Mouse (Mus musculus) splenic B cell, adult 2 months (primary cell): ENCODE results near the gene E330017A01Rik.

Experiments used
- DNase-seq: peaks from one replicate; pipeline ENCODE4 v3.0.0-alpha.2; 2011; ENCODE audit warnings: low read depth, low spot score
- H3K27me3 ChIP-seq: 2 replicates; pipeline ENCODE4 v1.6.1; 2012; ENCODE audit warnings: mild to moderate bottlenecking, low read length, moderate library complexity, mixed read lengths; ENCODE audit not compliant: control insufficient read depth, poor library complexity, insufficient read depth, severe bottlenecking
- H3K36me3 ChIP-seq: 2 replicates; pipeline ENCODE4 v1.6.1; 2012; ENCODE audit warnings: mild to moderate bottlenecking, low read length, moderate library complexity, mixed read lengths; ENCODE audit not compliant: control insufficient read depth, poor library complexity, insufficient read depth, severe bottlenecking

Gene E330017A01Rik

DNA sequence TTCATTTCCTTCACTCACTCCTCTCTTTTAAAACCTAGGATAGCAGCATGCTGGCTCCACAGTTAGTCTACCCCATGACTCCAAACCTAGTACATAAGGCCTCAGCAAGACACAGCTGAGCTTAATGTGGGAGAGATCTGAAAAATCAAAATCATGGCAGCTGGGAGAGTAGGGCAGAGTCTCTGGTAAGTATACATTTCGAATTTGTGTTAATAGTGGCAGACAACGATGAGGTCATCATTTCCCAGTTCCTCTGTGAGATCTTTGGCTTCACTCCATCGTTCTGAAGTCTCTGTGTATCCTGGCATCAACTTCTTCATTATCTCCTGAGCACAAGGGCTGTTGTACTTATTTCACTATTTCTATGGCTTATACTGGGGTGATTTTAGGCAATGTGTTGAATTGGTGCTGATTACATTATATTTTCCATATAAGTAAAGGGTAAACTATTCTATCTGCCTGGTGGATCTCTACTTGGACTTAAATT is at the start of gene E330017A01Rik:
TSS of gene E330017A01Rik (minus strand) at position 51 of the 487 bp plus-strand sequence.
- DNase-seq: no peak
- Histone ChIP-seq H3K27me3 (no peaks in the 10 kb centered on the region), H3K36me3 (no peaks in the 10 kb centered on the region)

DNA sequence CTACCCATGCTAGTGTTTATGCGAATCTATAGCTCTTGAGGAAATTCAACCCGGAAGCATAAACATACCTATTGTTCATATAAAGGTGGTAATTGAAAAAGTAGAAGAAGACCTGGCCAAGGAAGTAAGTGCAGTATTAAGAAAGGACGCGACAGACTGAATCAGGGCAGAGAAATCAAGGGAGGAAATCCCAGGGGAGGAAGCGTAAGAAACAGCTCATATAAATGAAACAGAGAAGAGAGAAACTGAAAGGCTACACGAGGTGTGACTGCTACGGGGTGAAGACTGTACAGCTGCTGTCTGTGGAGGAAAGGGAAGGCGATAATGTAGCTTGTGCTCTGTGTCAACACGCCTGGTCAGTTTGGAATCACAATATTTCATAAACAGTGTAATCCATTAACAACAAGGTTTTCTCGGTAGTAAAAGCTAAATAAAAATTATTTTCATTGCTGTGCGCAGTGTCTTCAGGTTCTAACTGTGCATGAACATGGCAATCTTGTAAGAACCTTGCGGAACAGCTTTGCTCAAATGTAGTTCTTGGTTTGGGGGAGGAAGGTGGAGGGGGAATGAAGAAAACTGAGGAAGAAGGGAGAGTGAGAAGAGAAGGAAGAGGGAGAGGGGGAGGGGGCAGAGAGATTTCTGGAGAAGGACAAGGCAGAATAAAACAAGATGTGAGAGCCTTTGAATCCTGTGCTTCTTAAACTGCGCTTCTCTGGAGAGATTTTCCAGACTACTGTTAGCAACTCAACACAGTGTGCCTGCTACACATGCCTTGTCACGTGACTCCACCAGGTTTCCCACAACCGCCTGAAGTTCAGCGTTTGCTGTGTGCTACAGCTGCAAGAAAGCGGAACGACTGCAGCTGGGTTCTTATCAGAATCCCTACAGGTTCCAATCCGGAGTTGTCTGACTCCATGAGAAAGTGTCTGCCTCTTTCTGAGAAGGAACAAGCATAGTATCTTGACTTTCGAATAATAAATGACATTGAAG is 47.3 kb upstream of the E330017A01Rik start:
- peak; percentile 71 for DNase-seq
- Histone ChIP-seq H3K36me3 (0 out of 2 replicates have a peak, but pooled peaks cover under 1% of the 10 kb centered on the region), H3K27me3 (no peaks in the 10 kb centered on the region)

DNA sequence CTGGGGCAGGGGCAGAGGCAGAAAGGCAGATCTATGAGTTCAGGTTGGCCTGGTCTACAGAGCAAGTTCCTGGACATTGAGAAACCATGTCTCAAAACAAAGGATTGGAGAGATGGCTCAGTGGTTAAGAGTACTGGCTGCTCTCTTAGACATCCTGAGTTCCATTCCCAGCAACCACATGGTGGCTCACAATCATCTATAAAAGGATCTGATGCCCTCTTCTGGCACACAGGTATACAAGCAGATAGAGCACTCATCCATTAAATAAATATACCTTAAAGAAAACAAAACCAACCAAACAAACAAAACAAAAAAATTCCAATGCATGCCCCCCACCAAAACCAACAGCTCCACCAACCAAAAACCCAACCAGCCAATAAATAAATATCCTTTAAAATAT is 46.0 kb upstream of the E330017A01Rik start:
- Histone ChIP-seq H3K36me3 (0 out of 2 replicates have a peak, but pooled peaks cover 2% of the 10 kb centered on the region), H3K27me3 (no peaks in the 10 kb centered on the region)
- peak; percentile 25 for DNase-seq

DNA sequence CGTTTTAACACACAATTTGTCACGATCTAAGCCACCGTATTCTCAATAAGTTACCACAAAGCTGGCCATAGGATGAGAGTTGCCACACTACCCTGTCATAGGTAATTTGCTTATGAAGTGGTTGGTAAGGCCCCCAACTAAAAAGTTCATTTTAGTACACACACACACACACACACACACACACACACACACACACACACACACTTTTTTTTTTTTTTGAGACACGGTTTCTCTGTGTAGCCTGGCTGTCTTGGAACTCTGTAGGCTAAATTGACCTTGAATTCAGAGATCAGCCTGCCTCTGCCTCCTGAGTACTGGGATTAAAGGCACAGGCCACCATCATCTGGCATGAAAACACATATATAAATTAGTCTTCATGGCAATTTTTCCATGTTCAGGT is 45.4 kb upstream of the E330017A01Rik start:
- H3K27me3 ChIP-seq: no peaks in the 10 kb centered on the region
- H3K36me3 ChIP-seq: 0 out of 2 replicates have a peak, but pooled peaks cover 2% of the 10 kb centered on the region
- DNase-seq: no peak

DNA sequence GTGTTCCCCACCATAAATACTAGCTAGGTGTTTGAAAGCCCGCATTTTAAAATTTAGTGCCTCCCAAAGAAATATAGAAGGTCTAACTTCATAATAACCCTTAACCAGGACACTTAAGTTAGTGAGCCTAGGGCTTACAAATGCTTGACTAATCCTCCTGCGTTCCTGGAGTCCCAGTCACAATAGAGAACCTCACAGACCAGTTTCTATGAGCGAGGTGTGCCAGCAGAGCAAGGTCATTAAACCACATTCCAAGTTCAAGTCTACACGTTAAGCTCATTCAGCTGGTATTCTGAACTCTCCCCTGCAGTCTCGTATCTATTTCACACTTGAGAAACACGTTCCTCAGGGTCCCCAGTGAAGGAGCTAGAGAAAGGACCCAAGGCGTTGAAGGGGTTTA is 44.3 kb upstream of the E330017A01Rik start:
- 0 out of 2 replicates have a peak, but pooled peaks cover 2% of the 10 kb centered on the region for H3K36me3 ChIP-seq
- DNase-seq: no peak
- H3K27me3 ChIP-seq: no peaks in the 10 kb centered on the region

DNA sequence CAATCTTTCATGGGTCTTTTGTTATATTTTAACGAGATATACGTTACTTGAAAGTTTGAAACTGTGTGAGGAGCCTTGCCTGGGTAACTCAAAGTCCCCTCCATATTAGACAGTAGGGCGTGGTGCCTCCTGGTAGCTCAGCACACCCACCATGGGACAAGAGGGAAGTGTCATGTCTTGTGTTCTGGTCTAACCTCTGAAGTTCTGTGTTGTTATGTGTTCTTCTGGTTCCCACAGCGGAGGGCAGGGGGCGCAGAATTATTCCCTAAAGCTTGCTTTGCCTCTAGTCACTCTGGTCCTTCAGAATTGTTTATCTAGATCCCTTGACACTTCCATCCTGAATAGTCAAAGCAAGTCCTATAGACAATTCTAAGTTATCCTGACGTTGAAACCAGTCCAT is 43.5 kb upstream of the E330017A01Rik start:
- 0 out of 2 replicates have a peak, but pooled peaks cover 2% of the 10 kb centered on the region for H3K36me3 ChIP-seq
- no peaks in the 10 kb centered on the region for H3K27me3 ChIP-seq
- no peak for DNase-seq

DNA sequence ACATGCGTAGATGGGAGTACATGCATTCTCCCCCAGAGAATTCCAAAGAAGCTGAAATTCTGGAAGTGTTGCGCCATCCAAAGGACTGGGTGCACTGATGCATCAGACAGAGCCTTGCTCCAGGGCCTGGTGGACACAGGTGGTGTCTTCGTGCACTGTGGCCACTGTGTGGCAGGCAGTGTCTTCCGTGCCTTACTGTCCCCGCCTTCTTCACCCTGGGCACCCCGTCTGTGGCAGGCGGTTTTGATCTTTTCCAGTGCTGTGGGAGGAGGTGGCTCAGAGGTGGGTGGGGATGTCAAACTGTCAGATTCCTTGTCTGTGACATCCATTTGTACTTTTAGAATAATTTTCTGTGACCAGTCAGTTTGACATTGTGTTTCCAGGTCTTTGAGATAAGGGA is 40.1 kb upstream of the E330017A01Rik start:
- DNase-seq: no peak

DNA sequence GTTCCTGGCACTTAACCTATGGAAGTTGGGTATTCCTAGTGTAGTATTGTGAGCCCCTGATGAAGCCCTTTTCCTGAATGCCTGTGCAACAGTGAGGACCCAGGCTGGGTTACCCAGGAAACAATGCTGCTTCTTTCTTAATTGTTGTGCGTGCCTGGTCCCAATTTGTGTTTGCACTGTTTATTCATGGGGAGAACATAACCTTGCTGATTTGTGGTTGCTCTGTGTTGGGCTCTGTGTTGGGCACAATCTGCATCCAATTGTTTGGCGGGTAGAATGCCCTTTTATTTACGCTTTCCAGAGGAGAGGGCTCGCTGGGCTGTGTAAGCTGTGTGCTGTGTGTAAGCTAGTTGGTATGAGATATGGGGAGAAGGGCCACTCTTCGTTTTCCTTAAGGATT is 39.0 kb upstream of the E330017A01Rik start:
- Histone ChIP-seq H3K27me3 (no peaks in the 10 kb centered on the region), H3K36me3 (peaks cover 2% of the 10 kb centered on the region; the same call in 1 of the 2 replicates)
- DNase-seq: no peak

More for the DNA sequence above, 40.1 kb upstream of the E330017A01Rik start:
- H3K36me3 ChIP-seq: peaks cover 2% of the 10 kb centered on the region; the same call in 1 of the 2 replicates
- no peaks in the 10 kb centered on the region for H3K27me3 ChIP-seq

DNA sequence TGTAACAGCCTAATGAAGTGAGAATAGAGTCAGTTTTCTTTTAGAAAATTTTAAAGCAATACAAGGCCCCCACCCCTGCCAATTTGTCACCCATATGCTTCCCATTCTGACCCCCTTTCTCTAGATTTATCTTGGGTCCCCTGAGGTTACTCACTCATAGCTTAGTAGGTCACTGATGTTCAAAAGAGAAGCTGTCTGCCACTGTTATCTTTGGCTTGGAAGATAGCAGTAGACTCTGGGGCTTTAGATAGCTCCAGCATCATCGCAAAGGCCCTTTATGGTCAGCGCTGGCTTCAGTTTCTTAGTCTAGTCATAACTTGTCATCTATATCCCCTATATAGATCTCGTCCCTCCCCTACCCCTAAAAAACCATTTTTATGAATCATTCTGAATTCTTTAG is 38.1 kb upstream of the E330017A01Rik start:
- no peaks in the 10 kb centered on the region for H3K27me3 ChIP-seq
- H3K36me3 ChIP-seq: peaks cover 2% of the 10 kb centered on the region; the same call in 1 of the 2 replicates
- DNase-seq: no peak

DNA sequence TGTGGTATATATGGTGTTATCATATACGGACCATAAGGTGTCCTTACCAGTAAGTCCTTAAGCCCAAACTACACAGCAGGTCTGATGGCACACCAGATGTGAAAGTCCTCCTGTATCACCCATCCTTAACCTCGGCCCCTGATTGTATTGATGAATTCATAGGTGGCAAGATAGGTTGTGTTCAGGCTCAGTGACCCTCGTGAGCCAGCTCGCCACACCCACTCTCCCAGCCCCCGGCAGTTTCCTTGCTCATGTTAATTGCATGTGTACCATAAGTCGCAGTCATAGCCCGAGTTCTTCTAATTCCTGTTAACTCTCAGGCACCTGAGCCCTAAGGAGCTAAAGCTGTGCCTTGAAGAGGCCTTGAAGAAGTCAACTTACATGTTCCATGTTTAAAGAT is 37.6 kb upstream of the E330017A01Rik start:
- Histone ChIP-seq H3K27me3 (no peaks in the 10 kb centered on the region), H3K36me3 (peaks cover 2% of the 10 kb centered on the region; the same call in 1 of the 2 replicates)
- no peak for DNase-seq

DNA sequence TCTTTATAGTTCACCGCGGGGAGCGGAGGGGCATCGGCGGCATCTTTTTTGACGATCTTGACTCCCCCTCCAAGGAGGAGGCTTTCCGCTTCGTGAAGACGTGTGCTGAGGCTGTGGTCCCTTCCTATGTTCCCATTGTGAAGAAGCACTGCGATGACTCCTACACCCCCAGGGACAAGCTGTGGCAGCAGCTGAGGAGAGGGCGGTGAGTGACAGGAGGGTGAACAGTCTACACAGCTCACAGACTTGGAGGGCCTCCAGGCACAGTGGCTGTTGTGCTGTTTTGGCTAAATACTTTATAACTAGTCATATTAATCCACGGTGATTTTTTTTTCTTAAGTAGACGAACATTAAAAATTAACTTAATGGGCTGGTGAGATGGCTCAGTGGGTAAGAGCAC is 36.7 kb upstream of the E330017A01Rik start:
- H3K36me3 ChIP-seq: no peaks in the 10 kb centered on the region; the same call in 1 of the 2 replicates
- H3K27me3 ChIP-seq: no peaks in the 10 kb centered on the region
- no peak for DNase-seq

DNA sequence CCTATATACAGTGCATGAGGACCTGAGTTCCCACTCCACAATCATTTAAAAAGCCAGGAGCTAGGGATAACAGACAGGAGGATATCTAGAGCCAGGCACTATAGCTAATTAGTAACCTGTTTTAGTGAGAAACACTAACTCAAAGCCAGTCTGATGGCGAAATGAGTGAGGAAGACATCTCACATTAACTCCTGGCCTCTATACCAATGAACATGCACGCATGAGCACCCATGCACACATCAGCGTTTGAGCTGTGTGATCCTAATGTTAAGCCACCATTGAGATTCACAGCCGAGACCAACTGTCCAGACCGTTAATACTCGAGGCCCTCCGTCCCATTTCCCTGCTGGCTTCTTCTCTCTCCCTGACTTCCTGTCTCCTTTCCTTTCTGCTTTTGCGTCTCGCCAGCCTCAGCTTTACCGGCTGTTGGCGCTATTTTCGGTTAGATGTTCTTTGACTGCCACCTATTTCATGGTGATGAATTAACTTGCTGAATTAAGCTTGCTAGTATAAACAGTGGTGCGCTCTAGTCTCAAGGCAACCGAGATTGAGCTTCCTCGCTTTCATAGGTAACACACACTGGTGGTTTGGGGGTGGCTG is 35.4 kb upstream of the E330017A01Rik start:
- DNase-seq: no peak
- H3K36me3 ChIP-seq: no peaks in the 10 kb centered on the region; the same call in 1 of the 2 replicates
- no peaks in the 10 kb centered on the region for H3K27me3 ChIP-seq

DNA sequence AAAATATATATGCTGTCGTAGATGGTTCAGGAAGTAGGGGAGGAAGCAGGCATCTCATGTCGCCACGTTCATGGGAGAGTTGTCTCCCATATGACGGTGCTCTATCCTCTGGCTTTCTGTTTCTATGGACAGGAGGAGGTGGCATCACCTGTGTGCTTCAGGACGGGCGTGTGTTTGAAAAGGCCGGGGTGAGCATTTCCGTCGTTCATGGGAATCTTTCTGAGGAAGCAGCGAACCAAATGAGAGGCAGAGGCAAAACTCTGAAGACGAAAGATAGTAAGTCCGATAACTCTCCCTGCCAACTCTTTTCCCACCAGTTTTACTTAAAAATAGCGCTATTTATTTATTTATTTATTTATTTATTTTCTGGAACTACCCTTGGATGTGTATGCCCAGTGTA is 33.9 kb upstream of the E330017A01Rik start:
- H3K27me3 ChIP-seq: no peaks in the 10 kb centered on the region
- DNase-seq: no peak
- no peaks in the 10 kb centered on the region; the same call in 1 of the 2 replicates for H3K36me3 ChIP-seq

DNA sequence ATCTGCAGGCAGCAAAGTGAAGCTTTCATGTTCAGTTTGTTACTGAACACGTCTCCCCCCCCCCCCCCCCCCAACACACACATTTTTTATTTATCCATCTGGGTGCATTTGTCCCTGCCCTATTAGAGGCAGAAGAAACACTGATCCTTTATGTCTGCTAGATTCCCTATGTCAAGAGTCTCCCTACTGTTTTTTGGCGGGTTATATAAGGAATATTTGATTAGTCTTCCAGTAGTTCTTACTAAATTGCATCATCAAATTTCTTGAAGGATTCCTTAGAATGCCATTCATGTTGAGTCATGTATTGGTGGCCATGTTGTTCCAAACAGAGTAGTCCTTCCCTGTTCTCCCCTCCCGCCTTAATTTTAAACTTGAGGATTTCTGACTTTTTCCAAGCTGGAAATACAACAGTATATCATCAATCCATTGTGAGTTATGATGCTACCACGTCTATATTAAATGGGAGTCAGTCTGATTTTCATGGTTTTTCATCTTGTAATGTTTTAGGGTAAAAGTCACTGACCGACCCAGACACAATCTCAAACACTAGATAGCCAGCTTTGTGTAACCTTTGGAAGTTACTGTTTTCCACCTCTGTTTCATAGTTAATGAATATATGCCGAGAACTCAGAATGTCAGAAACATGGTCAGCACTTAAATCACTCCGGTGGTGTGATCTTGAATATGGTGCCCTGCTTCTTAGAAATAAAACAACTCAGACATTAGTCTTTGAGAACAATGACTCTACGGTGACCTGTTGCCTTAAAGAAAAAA is 32.9 kb upstream of the E330017A01Rik start:
- no peaks in the 10 kb centered on the region for H3K27me3 ChIP-seq
- DNase-seq: no peak
- H3K36me3 ChIP-seq: no peaks in the 10 kb centered on the region; the same call in 1 of the 2 replicates
